Mouse (Mus musculus): ENCODE measurements around the gene Ccdc58.

GRCm38 (mm10) chr16:36063315-36063714 lies 8.2 kb upstream of the Ccdc58 start:
- TF ChIP-seq CTCF (IDR thresholded peaks at IDR 0.05; ENCODE audit: low read depth) = no peak
- TF ChIP-seq EP300 (IDR thresholded peaks at IDR 0.05; ENCODE audit: low read depth) = no peak
